Mouse (Mus musculus) right cerebral cortex, adult 18-20 months (tissue): Measurements from ENCODE around the gene Anxa2.

Experiments used
- DNase-seq: peaks from one replicate; pipeline ENCODE4 v3.0.0; 2022; ENCODE audit warnings: mixed read lengths

Anxa2 gene

DNA sequence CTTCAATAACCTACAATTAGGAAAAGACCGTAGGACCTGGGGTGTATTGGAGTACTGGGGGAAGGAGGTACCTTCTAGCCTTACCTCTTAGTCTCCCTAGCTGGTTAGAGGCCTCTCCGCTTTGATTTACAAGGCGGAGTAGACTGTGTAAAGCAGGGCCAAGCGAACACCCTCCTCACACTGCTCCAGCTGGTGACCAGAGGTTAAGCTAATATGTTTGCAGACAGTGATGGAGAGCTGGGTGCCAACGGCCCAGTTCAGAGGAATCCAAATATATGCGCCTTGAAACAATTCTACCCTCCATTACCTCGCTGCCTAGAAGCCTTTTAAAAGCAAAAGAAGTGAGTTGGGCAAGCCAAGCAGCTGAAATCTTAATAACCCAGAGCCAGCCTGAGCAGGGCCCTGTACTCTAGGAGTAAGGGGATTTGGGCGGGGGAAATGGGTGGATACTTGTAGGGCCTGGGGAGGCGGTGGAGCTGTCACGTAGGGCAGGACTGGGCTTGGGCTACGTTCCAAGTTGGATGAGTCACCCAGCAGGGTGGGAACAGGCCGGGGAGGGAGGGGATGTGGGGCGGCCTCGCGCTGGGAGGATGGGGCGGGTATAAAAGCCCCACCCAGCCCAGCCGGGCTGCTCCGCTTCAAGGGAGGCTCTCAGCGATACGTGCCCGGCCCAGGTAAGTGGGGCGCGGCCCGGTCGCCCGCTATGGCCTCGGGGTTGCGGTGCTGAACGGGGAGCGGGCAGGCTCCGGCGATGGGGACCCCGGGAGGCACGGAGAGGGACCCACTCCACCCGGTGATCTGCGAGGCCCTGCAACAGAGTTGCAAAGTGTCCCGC lies at the start of gene Anxa2:
TSS of gene Anxa2 (plus strand) at position 555 of the 835 bp plus-strand sequence.
- peak; percentile 37 for DNase-seq

DNA sequence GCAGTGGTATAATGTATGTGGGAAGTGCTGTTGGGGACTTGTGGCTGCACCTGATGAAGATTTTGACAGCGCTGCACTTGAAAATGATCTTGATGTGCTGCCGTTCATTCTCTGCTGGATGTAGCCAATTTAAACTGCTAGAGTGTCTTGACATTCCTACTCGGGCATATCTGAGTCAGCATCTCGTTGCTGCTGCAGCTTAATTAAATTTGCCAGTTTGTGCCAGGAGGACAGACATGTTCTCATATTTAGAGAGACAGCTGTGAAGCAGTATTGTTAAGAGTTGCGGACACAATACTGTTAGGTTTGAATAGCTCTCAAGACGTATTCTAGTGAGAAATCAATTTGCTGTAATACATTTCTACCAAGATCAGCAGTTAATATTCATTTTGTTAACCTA lies 48.7 kb upstream of the Anxa2 start:
- DNase-seq, result no peak

GRCm38 (mm10) chr9:69419476-69419875 lies 33.9 kb upstream of the Anxa2 start:
- DNase-seq, result no peak

- DNase-seq, result no peak
Measured at GRCm38 (mm10) chr9:69430531-69430930, 22.9 kb upstream of the Anxa2 start.

- DNase-seq, result no peak
Measured at GRCm38 (mm10) chr9:69431863-69432555, 21.4 kb upstream of the Anxa2 start.

GRCm38 (mm10) chr9:69435194-69435593 lies 18.2 kb upstream of the Anxa2 start:
- no peak for DNase-seq

- DNase-seq, result no peak
Measured at GRCm38 (mm10) chr9:69435662-69436061, 17.8 kb upstream of the Anxa2 start.

DNA sequence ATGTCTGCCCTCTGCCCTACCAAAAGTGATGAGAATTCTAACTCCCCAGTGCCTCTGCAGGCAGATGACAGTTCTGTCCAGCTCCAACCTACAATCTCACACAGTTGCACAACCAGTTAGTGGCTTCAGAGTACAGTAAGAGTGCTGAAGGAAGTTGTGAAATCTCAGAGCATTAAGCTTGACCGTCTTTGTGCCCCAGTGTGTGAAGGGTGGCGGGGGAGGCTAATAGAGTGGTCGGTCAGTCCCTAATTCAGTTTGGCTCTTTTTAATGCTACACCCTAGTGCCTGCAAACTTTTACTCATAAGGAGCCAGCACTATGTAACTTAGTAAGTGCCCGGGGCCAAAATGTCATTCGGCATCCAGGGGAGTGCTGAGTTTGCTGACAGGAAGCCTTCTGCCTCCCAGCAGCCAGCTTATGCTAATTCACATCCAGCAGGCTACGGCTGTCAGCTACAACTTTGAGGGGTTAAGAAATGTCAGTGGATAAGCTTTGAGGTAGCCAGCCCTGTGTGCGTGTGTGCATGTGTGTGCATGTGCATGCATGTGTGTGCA lies 13.5 kb upstream of the Anxa2 start:
- no peak for DNase-seq

GRCm38 (mm10) chr9:69442471-69443038 lies 10.9 kb upstream of the Anxa2 start:
- DNase-seq, result no peak

DNA sequence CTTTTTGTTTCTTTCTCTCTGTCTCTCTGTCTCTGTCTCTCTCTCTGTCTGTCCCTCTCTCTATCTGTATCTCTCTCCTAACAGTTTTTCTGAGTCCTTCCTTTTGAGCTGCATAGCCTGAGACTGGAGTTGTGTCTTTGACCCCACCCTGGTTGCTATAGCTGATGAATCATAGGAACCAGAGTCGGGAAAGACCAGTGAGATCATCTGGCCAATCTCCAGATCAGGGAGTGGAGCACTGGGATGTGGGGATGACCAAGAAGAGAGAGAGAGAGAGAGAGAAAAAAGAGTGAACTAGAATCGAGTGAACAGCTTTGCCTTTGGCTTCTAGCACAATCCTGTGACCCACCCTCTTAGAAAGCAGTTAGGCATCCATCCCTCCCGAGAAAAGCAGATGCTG lies 10.2 kb upstream of the Anxa2 start:
- no peak for DNase-seq

- no peak for DNase-seq
Measured at GRCm38 (mm10) chr9:69448801-69449200, 4.6 kb upstream of the Anxa2 start.

DNA sequence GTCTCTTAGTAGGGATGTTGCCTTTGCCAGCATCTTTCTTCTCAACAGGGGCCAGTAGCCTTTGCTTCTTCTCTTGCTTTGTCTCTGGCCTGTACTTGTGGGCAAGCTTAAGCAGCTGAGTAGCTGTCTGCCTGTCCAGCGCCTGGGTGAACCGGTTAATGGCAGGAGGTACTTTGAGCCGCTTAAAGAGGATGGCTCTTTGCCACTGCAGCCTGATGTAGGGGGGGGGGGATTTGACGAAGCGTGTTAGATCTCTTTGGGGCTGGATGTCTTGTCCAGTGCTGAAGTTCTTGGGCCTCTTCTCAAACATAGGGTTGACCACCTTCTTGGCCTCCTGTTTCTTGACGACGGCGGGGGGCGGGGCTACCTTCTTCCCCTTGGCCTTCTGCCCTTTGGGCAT lies 2.8 kb upstream of the Anxa2 start:
- no peak for DNase-seq

GRCm38 (mm10) chr9:69451886-69452810 lies 1.3 kb upstream of the Anxa2 start:
- no peak for DNase-seq

DNA sequence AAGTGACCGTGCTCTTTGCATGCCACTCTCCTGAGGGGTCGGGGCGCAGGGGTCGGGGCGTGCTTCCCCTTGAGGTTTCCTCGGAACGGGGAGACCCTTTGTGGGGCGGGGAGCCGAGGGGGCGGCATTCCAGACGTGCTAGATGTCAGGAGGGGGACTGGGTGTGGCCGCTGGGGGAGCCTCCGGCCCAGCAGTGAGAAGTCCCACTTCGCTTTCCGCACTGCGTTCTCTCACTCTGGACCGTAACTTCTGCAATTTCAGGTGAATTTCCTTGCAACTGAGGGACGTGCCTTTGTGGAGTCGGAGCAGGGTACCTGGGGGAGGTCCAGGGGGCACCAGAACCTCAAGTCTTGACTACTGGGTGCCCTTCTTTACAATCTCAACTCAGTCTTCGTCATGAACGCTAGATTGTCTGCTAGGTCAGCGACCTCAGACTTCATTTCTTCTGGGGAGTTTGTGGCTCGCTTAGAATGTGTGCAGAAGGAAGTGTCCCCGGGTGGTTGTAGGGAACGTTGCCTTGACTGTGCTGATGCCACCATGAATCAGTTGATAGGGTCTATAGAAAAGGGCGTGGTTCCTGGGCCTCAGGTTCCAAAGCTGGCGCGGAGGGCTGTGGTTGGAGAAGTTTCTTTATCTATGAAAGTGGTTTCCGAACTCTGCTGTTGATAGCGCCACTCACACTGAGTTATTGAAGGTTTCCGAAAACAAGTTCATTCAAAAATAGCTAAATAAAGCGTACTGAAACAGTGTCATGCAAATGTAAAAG lies 664 bp downstream of the Anxa2 start:
- no peak for DNase-seq

GRCm38 (mm10) chr9:69454691-69455090 lies 1.3 kb downstream of the Anxa2 start:
- no peak for DNase-seq

DNA sequence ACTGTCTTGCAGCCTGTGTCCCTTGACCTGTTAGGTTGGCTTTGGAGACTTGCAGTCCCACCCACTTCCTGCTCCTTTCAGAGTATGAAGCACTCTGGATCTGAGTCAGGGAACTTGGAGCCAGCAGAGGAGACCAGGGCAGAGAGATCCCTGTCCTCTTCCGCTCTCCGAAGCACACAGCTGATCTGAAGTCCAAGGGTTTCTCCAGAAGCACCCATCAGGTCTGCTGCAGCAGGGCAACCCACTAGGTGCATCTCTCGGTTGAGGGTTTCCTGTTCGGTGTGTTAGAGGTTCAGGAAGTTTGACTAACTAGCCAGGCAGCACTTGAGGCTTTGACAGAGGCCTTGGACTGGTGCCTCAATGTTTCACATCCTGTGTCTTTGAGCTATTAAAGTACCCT lies 2.0 kb downstream of the Anxa2 start:
- no peak for DNase-seq

- no peak for DNase-seq
Measured at GRCm38 (mm10) chr9:69456406-69457075, 3.1 kb downstream of the Anxa2 start.

GRCm38 (mm10) chr9:69457143-69457542 lies 3.7 kb downstream of the Anxa2 start:
- DNase-seq, result no peak

DNA sequence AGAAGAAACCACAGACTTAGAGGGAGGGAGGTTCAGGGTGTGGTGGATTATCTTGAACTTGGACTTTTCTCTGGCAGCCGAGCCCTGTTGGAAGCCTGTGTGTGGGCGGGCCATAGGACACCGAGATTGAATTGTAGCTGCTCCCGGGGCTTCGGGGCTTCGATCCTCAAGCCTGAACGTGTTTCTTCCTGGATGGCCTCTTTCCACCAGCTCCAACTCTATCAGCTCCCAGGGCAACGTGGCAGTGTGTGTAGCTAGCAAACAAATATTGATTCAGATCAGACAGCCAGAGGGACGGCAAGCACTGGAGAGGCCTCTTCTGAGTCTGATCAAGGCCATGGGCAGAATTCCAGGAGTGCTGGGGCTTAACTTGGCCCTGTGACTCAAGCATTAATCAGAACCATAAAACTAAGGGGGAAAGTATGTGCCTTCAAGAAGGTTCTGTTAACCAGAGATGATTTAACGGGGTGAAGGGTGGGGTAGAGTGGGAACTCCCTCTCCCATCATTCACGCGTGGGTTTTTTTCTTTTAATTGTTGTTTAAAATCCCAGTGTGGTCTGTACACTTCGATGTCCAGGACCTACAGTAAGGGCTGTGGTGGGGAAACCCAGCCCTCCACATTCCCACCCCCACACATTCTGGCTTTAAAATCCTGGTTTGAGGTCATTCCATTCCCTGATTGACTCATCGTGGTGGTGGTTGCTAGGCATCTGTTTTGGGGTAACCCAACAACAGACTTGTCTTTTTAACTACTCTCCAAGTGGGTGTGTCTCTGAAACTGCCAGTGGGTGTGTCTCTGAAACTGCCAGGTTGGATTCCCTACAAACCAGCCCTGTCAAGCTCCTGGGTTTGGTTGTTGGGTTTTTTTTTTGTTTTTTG lies 4.6 kb downstream of the Anxa2 start:
- DNase-seq, result no peak

- DNase-seq, result no peak
Measured at GRCm38 (mm10) chr9:69458982-69459381, 5.6 kb downstream of the Anxa2 start.
